Mouse (Mus musculus) adrenal gland, postnatal 25 days (tissue): Measurements from ENCODE around the gene Peg3. TPM values are rescaled to one million over a fixed set of nuclear protein-coding genes. Genes with fewer than 3 reads are reported as not detected.

Experiments
- DNase-seq: peaks from one replicate; pipeline ENCODE4 v3.0.0; 2021; ENCODE audit warnings: mixed read lengths
- total RNA-seq: library from RNA; stranded (reverse); gene quantifications from 2 replicates; pipeline ENCODE4 v1.2.3, GENCODE M21; 2021

Gene Peg3
- total RNA-seq, 1 experiment from 2014 or later, result 49.5 TPM

DNA sequence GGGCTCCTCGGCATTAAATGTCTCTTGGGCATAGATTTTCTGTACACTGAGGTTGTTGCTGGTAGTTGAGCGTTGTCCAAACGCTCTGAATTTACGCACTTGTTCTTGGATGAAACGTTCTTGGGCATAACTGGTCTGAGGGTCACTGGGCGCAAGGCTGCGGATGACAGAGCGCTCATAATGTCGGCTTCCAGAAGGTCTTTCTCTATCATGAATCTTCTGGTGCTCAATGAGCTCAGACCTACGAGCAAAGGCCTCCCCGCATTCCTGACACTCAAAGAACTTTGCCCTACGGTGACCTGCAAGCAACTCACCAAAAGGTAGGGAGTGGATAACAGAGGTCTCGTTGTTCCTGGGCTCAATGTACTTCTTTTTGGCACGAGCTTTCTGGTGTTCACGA lies 20.8 kb downstream of the Peg3 start:
- DNase-seq, result no peak

DNA sequence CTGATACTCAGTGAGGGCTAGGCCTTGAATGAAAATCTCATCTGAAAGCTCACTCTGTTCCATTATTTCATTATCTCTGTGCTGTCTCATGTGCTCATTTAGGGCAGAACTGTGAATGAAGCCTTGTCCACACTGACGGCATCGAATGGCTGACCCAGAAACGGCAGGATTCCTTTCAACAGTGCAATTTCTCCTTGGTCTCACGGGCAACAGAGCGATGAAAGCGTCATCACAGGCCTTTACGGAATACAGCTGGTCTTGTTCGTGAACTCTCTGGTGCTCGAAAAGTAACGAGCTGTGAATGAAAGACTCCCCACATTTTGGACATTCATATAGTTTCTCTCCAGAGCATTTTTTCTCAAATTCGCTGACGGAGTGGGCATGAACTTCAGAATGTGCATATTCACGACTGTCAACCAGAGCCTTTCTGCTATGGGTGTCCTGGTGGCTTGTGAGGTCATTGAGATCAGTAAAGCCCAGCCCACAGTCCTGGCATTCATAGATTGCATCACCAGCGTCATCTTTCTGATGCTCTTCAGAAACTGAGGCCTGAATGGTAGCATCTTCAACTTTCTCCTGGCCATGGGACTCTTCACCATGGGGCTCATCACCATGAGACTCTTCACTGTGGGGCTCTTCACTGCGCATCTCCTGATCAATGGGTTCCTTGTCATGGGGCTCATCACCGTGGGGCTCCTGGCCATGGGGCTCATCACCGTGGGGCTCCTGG lies 21.6 kb downstream of the Peg3 start:
- no peak for DNase-seq

DNA sequence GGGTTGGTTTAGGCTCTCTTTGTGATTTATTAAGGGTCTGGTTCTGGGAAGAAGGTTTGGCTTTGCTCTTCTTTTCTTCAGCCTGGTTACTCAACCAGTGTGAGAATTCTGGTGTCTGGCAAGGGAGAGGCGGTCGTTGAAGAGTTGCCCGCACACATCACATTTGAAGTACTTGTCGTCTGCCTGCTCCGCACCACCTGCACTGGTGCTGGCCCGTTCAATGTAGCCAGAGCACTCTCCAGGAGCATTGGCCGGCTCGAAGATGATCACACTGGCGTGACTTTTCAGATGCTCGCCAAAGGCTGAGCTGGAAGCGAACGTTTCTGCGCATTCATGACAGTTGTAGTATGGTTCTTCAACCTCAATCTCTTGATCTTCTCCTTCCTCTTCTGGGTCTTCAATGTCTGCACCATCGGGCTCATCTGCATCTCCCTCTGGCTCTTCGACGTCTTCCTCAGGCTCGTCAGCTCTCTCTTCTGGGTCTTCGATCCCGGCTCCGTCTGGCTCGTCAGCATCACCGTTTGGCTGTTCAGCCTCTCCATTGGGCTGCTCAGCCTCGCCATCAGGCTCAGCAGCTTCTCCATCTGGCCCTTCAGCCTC lies 22.7 kb downstream of the Peg3 start:
- DNase-seq, result no peak

DNA sequence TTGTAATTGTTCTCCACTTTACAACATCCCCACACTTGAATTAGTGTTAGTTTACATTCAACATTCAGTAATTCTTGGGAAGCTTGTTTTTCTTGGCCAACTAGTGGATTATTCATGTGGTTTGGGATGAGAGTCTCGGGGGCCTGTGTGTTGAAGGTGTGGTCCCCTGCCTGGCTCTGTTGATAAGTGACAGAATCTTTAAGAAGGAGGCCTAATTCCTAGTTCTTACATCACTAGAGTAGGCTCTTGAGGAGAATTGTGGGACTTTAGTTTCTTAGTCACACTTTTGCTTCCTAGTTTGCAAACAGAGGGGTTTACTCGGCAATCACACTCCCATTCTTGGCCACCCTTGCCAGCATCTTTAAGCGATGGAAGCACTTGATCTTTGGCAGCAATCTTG lies 31.0 kb downstream of the Peg3 start:
- DNase-seq, result no peak

GRCm38 (mm10) chr7:6696241-6697045 lies 33.8 kb downstream of the Peg3 start, which contains the start of gene Zim1:
Gene Zim1 (minus strand): TSS chr7:6696450.
- peak; percentile 85 for DNase-seq

- DNase-seq, result peak; percentile 49
Observed at GRCm38 (mm10) chr7:6685511-6685910, 44.7 kb downstream of the Peg3 start.

GRCm38 (mm10) chr7:6666726-6667125 lies 63.5 kb downstream of the Peg3 start:
- DNase-seq, result no peak

- DNase-seq, result no peak
Observed at GRCm38 (mm10) chr7:6663430-6663829, 66.8 kb downstream of the Peg3 start.

DNA sequence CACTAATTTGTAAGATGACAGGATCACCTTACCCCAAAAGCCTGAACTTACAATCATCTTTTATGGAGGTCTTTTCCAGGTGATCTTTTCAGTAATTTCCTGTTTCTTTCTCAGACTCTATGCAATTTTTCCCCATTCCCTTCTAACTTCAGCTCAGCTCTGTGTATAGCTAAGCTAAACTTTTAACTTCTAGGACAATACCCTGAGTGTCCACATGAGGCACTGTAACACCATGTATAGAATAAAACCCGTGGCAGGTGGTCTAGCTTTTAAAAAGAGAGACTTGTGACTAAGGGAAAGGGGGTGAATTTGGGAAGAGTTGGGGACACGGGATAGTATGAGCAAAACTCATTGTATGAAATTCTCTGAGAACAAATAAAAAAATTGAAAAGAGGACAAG lies 70.6 kb downstream of the Peg3 start:
- no peak for DNase-seq

DNA sequence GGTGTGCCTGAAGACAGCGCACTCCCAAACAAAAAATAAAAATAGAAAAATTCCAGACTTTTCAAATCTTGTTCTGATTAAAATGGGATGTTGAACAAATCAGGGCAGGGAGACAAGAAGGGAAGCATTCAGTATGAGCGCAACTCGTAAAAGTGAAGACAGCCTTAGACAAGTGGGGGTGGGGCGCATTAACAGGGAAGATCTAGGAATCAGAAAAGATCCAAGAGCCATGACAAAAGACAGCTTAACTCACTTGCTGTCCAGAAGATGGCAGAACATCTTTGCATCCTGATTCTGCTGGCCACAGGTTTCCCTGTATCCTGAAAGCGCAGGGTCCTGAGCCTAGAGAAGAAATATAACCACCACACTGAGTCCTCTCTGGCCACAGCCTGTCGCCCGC lies 71.6 kb downstream of the Peg3 start:
- DNase-seq, result no peak

Other genes with a start within 250 kb of the Peg3 start
- not detected in 2 replicates for gene Olfr5, start 243.5 kb downstream of the Peg3 start, total RNA-seq
- gene Olfr1347, start 230.7 kb downstream of the Peg3 start, total RNA-seq, result not detected in 2 replicates
- not detected in 2 replicates for gene Olfr1348, start 221.7 kb downstream of the Peg3 start, total RNA-seq
- gene Olfr1349, start 207.5 kb downstream of the Peg3 start, total RNA-seq, result not detected in 2 replicates
- gene Olfr1350, start 165.6 kb downstream of the Peg3 start, total RNA-seq, result not detected in 2 replicates
- 5.5 and 5.8 TPM in 2 replicates for gene Zim1, start 34.0 kb downstream of the Peg3 start, total RNA-seq
- gene Usp29, start 147 bp upstream of the Peg3 start, total RNA-seq, result 1.2 and 1.7 TPM in 2 replicates